Mouse (Mus musculus) neutrophil, adult 83 days (primary cell): ENCODE measurements around the gene Dtd2. TPM values are rescaled to one million over a fixed set of nuclear protein-coding genes. Genes with fewer than 3 reads are reported as not detected.

Source experiments
- total RNA-seq, 2 experiments: library from RNA; stranded (reverse); gene quantifications; one replicate each; pipeline ENCODE4 v1.2.4; 2023

Dtd2 gene
- total RNA-seq: 1 to 10 TPM; 2.8 to 3.3 TPM

DNA sequence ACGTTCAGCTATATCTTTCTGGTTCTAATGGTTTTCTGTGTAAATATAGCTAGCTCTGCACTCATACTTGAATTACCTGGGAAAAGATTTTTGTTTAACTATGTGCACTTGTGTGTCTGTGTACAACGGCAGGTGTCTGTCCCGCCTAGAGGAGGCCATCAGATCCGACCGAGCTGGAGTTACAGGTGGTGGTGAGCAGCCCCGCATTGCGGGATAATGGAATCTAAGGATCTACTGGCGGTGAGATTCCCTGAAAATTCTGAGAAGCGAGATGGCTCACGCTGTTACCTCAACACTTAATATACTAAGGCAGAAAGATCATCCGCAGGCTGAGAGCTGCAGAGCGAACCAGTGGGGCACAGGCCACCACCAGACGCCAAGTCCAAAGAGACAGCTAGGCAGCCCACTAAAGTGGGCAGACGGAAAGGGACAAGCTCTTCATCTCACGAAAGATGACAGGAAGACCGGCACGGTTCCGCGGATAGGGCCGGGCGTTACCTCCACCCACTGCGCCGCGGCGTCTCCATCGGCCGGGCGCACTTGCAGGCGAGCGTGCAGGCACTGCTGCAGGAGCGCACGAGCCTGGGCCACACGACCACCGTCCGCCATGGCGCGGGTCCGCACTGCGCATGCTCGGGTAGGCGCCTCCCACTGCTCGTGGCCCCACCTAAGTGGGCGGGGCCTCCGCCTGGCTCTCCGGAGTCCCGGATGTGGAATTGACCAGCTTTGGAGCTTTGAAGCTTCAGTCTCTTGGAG is at the start of gene Dtd2:
Gene Dtd2 (minus strand): TSS at position 625 of the 756 bp plus-strand sequence.

DNA sequence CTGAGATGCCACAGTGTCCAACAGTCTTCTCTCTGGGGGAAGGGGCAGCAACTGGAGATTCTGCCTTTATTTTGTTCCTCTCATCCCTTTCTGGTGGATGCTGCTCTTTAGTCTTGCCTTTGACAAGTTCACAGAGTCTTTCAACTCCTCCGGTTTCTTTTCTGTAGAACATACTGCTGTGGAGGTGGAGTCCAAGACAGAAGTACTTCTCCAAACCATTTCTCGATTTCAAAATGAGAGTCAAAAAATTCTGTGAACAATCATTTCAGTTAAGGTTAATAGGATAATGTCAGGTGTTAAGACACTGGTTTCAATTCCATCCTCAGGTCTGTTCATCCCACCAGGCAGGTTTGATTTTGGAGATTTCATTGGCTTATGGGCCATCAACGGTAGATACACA is 21.7 kb upstream of the Dtd2 start, which contains the start of gene Gpr33:
Gene Gpr33 (minus strand): TSS at position 101 of the 400 bp plus-strand sequence.

DNA sequence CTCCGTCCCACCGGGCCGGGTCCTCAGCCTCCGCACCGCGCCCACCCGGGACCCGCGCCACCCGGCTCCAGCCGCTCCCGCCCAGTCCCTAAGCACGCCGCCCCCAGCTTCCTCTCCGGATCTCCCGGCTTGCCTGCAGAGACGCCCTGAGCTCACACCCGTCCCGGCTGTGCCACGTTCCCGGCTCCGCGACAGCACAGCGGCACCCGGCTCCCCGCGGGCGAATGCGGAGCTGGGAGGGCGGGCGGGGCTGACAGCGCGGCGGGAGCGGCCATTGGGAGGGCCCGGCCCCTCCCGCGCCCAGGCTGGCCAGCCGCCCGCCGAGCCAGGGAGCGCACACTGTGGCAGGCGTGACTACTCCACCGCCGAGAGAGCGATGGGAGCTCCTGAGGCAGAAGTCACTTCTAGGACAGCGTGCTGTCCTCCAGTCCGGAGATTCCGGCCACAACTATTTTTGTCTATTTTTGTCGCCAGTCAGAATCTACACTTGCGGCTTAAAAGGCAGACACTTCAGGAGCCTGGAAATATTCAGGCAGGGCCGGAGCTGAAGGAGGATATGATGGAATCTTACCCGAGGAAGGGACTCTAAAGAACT is 35.1 kb downstream of the Dtd2 start, which contains the start of gene Heatr5a:
Gene Heatr5a (minus strand): TSS at position 252 of the 595 bp plus-strand sequence.

Other genes with a start within 250 kb of the Dtd2 start
- 10 to 100 TPM; 80.3 to 92.9 TPM for gene Hectd1, start 177.0 kb downstream of the Dtd2 start, total RNA-seq
- 10 to 100 TPM; 37.4 to 47.7 TPM for gene Heatr5a, start 35.2 kb downstream of the Dtd2 start, total RNA-seq
- not detected for gene Gpr33, start 21.6 kb upstream of the Dtd2 start, total RNA-seq
- 1 to 10 TPM; 1.8 to 1.9 TPM for gene Nubpl, start 91.2 kb upstream of the Dtd2 start, total RNA-seq